Mouse (Mus musculus) stomach, postnatal 0 days (tissue): ENCODE measurements around the gene Dlx2.

ENCODE experiments used
- CTCF ChIP-seq: IDR thresholded peaks from 2 replicates; pipeline ENCODE4 v1.5.1; 2016; ENCODE audit warnings: antibody characterized with exemption, low read depth, mild to moderate bottlenecking, moderate library complexity
- EP300 ChIP-seq: optimal IDR thresholded peaks from 2 replicates; pipeline ENCODE3; 2016; ENCODE audit warnings: antibody characterized with exemption

DNA sequence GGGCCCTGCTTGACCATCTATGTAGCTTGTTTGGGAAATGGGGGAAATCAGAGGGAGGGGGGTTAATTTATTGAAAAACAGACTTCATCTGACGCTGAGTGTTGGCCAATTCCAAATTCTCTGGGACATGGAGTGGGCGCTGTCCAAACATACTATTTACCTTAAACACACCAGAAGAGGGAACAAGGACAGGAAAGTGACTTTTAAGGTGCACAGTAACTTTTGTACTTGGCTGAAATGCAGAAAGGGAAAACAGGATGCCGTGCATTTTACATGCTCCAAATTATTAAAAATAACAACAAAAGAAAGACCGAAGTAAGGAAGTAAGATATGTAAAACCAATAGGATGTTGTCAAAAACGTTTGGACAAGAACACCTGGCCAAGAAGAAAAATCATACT is 13.5 kb downstream of the Dlx2 start:
- TF ChIP-seq CTCF (no peak), EP300 (no peak)
